Mouse (Mus musculus): ENCODE results near the gene 1600014C23Rik. TPM values are rescaled to one million over a fixed set of nuclear protein-coding genes. Genes with fewer than 3 reads are reported as not detected.
A peak's percentile ranks its signal among the peaks of the same experiment; 100 is the strongest.

The 1600014C23Rik gene
- total RNA-seq, 2 experiments from 2014 or later: not detected

DNA sequence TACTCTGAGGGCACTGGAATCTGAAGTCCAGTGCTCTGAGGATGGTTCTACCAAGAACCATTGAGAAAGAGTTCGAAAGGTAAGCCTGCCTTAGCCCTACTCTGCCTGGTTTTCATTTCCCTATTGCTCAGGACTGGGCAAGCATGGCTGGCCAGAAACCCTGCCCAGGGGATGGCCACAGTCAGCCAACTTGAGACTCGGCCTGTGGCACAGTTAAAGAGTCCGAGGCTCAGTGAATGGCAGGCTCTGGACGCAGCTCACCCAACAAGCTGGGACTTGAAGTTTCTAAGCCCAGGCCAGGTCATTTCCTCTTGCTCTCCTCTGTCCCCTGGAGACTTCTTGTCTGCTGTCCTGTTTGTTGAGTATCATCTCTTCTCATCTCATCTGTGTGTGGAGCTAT is 2.9 kb downstream of the 1600014C23Rik start:
- DNase-seq (ENCODE audit: low spot score in 2 of 2): no peak

DNA sequence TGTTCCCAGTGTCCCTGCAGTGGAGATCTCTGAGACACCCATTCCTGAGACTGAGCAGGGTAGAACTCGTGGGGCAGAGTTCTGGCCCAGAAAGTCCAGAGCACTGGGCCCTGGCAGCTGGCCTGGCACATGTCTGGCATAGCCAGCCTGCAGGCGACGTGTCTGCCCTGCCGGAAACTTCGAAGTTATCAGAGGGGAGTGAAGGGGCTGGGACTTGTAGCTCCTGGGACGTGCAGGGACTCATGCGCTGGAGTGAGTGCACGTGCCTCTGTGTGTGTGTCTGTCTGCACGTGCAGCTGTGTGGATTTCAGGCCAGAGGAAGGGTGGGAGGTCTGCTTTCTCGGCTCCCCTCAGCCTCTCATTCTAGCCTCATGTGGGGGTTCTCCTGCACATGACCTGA is 4.3 kb downstream of the 1600014C23Rik start:
- no peak for TF ChIP-seq CTCF (conservative IDR thresholded peaks at IDR 0.05)
- H3K27ac ChIP-seq: no peak overlapping the region
- no peak for DNase-seq (ENCODE audit: low spot score in 2 of 2)
- no peak overlapping the region for H3K4me3 ChIP-seq

More for the DNA sequence above, 2.9 kb downstream of the 1600014C23Rik start:
- TF ChIP-seq CTCF (conservative IDR thresholded peaks at IDR 0.05): no peak
- H3K27ac ChIP-seq: peak overlapping the region; percentile 46; the same call in 1 of the 2 replicates
- no peak overlapping the region for H3K4me3 ChIP-seq

DNA sequence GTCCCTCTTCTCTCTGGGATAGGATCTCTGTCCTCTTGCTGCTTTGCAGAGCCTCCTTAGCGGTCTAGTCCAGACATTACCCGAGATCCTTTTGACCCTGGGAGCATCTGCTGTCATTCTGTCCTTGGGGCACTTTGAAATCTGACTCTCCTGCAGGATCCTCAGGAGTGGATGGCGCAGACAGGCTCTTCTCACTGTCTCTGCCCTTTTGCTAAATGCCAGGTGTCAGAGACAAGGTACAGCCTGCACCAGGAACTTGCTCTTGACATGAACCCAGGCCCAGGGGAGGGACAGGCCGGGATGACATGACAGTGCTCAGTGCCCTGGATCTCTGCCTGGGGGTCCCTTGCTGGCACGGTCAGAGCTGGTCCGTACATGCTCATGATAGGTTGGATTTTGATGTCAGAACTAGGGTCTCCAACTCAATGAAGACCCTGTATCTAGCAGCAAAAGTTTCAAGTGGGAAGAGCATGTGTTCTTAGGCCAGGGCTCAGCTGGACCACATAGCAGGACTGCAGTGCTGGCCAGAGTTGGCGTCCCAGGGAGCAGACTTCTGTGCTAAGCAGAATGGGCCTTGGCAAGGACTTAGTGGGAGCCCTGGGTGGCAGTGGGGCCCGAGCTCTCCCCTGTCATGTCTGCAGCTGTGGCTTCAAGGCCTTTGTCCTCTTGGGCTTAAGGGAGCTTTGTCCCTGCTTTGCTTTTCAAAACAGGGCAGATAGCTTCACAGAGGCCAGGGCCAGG is 5.5 kb downstream of the 1600014C23Rik start:
- no peak for TF ChIP-seq CTCF (conservative IDR thresholded peaks at IDR 0.05)
- no peak overlapping the region for H3K4me3 ChIP-seq
- no peak overlapping the region for H3K27ac ChIP-seq
- DNase-seq (ENCODE audit: low spot score in 2 of 2): no peak

DNA sequence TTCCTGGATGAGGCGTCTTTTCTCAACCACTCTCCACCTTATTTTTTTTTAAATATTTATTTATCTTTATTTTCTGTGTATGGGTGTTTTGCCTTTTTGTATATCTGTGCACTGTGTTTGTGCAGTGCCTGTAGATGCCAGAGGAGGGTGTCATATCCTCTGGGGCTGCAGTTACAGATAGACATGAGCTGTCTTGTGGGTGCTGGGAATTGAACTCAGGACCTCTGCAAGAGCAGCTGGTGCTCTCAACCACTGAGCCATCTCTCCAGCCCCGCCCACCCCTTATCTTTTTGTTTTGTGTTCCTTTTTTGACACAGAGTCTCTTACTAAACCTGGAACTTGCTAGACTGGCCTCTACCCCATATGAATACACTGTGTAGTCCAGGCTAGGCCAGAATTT is 6.2 kb downstream of the 1600014C23Rik start:
- no peak overlapping the region for H3K27ac ChIP-seq
- DNase-seq (ENCODE audit: low spot score in 2 of 2): no peak
- TF ChIP-seq CTCF (conservative IDR thresholded peaks at IDR 0.05): no peak

DNA sequence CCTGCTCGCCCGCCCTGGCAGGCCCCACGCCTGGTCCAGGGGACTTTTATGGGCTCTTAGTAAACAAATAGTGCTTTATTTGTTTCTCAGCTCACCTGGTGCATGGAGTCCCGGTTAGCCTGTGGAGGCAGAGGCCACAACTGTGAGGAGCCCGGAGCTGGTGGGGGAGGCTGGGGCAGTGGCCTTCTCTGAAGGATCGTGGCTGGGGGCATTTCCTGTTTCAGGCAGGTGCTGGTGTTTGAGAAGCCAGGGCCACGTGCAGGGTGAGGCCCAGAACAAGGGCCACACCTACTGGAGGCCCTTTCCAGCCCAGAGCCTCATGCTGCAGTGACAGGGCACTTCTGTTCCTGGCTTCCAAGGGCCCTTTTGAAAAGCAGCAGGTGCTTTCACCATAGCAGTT is 7.4 kb downstream of the 1600014C23Rik start:
- Histone ChIP-seq H3K27ac (no peak overlapping the region), H3K4me3 (no peak overlapping the region)
- no peak for TF ChIP-seq CTCF (conservative IDR thresholded peaks at IDR 0.05)
- DNase-seq (ENCODE audit: low spot score in 2 of 2): no peak

More for the DNA sequence above, 6.2 kb downstream of the 1600014C23Rik start:
- H3K4me3 ChIP-seq: no peak overlapping the region

DNA sequence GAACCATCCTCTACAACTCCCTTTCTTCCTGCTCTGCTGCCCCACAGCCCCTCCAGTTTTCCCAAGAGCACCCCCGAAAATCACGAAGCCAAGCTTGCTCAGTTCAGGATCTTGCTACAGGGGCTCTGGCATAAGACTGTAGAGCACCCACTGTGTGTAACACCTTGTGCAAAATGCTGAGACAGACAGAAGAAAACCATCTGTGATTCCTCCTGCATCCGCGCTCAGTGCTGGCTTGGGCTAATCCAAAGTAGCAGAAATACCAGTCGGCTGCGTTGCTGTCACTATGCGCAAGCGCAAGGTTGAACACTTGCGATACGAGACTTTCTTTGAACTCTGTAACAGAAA is 9.1 kb downstream of the 1600014C23Rik start:
- no peak; the same call in 1 of the 2 replicates for TF ChIP-seq CTCF (conservative IDR thresholded peaks at IDR 0.05)
- DNase-seq (ENCODE audit: low spot score in 2 of 2): no peak
- Histone ChIP-seq H3K4me3 (no peak overlapping the region), H3K27ac (no peak overlapping the region)

DNA sequence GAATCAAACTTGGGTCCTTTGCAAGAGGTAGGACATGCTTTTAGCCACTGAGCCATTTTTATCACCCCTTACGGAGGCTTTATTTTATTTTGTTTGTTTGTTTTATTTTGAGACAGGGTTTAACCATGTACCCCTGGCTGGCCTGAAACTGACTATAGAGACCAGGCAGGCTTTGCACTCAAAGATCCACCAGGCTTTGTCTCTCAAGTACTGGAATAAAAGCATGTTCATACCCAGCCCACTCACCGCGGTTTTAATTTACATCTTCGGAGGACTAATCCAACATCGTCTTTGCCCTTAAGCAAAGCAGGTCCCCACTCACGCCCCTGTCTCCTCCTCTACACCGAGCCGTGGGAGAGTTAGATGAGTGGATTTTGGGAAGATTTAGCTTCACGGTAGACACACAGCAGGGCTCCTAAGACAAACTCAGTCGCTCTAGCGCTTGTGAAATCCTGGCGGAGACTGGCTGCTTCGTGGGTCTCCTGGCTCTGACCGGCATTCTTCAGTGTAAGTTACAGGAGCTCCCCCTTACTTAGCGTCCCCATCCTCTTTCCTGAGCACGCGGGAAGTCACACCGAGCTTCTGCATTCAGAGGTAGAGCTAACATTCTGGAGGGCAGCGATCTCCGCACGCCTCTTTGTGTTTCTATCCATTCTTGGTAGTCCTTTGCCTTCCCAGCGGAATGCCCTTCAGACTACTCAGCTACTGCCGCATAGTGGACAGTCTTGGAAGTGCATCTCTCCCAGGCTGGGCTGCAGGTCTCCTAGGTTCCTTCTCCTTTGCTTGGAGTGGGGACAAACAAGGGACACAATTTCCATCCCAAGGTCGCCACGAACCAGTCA is 9.7 kb downstream of the 1600014C23Rik start:
- TF ChIP-seq CTCF (conservative IDR thresholded peaks at IDR 0.05): peak; percentile 97
- peak overlapping the region; percentile 77 for H3K27ac ChIP-seq
- peak; percentile 75 to 85 for DNase-seq (ENCODE audit: low spot score in 2 of 2)

DNA sequence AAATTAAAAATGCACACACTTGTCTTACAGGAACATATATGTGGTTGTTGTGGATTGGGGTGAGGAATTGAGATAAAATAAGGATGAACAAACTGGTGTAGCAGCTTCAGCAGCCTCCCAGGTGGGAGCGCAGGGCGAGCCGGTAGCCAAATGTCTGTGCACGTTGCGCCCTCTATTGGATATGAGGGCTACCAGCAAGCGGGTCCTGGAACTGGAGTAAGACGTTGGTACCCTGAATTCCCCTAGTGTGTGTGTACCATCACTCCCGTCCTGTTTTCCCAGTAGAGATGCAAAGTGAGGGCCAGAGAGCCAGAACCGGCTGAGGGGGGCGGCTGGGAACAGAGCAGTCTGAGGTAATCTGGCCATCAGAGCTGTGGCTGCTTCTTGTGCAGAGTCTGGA is 15.3 kb downstream of the 1600014C23Rik start:
- TF ChIP-seq CTCF (conservative IDR thresholded peaks at IDR 0.05): peak; percentile 96
- H3K27ac ChIP-seq: no peak overlapping the region
- DNase-seq (ENCODE audit: low spot score in 2 of 2): peak; percentile 77 to 84
- H3K4me3 ChIP-seq: no peak overlapping the region

More for the DNA sequence above, 9.7 kb downstream of the 1600014C23Rik start:
- H3K4me3 ChIP-seq: peak overlapping the region; percentile 57

DNA sequence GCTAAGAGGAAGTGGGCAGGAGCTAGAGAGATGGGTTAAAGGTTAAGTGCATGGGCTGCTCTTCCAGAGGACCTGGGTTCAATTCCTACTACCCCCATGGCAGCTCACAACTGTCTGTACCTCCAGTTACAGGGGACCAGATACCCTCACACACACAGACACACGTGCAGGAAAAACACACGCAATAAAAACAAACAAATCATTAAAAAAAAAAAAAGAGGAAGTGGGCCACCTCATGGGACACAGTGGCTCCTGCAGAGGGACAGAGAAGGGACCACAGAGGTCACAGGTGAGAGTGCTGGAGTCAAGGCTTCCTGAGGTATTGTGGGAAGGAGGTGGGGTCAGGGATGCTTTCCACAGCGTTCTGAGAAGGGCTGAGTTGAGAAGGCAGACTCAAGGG is 22.1 kb downstream of the 1600014C23Rik start:
- Histone ChIP-seq H3K4me3 (no peak overlapping the region), H3K27ac (no peak overlapping the region)
- DNase-seq (ENCODE audit: low spot score in 2 of 2): no peak
- no peak for TF ChIP-seq CTCF (conservative IDR thresholded peaks at IDR 0.05)

DNA sequence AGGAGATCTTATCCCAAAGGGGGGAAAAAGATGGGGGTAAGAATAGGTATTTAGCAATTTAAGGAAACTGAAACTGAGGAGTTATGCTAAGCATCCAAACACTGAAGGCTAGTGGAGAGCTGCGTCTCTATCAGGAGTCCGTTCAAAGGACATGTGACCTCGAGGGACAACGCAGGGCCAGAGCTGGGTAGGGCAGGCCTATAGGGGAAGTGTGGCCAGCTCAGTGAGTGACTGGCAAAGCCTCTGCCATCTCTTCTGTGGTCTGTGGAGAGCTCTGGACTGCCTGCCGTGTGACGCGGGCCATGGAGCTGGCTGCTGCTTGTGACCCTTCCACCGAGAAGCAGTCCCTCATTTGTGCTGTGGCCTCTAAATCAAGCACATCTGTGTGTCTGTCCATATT is 23.2 kb downstream of the 1600014C23Rik start:
- H3K27ac ChIP-seq: no peak overlapping the region
- no peak for DNase-seq (ENCODE audit: low spot score in 2 of 2)
- H3K4me3 ChIP-seq: no peak overlapping the region
- TF ChIP-seq CTCF (conservative IDR thresholded peaks at IDR 0.05): no peak

DNA sequence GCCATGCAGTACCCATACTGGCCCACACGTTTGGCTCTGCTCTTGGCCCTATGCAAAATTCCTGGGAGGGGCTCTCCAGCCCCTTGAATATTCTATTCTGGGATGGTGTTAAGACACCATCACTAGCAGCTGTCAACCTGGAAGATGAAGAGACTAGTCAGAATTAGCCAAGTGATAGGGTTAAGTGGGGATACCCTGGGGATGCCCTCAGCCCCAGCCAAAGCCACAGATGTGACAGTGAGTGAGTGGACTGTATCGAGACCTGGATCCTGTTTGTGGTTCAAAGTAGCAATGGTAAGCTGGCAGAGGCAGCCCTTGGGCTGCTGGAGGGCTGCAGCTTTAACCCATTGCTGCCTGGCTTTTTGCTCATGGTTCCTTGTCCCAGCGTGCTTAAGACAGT is 23.8 kb downstream of the 1600014C23Rik start:
- Histone ChIP-seq H3K27ac (no peak overlapping the region), H3K4me3 (no peak overlapping the region)
- TF ChIP-seq CTCF (conservative IDR thresholded peaks at IDR 0.05): no peak
- DNase-seq (ENCODE audit: low spot score in 2 of 2): no peak

DNA sequence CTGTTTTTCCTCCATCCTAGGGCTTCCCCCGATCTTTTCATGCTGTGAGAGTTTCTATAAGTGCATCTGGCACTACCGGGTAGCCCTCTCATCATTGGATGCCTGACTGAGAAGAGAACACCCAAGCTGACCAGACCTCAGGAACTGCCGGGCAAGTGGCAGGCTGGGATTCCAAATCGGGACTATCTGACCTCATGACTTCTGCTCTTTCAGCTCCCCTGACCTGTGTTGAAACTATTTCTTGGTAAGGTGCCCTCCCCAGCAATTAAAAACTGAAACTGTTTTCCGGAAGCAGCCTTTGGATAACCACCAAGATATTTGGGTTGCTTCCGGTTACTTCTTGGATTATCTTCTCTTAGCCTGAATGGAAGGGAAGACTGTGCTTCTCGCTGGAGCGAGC is 25.5 kb downstream of the 1600014C23Rik start:
- Histone ChIP-seq H3K4me3 (no peak overlapping the region), H3K27ac (no peak overlapping the region)
- no peak for DNase-seq (ENCODE audit: low spot score in 2 of 2)
- TF ChIP-seq CTCF (conservative IDR thresholded peaks at IDR 0.05): no peak

DNA sequence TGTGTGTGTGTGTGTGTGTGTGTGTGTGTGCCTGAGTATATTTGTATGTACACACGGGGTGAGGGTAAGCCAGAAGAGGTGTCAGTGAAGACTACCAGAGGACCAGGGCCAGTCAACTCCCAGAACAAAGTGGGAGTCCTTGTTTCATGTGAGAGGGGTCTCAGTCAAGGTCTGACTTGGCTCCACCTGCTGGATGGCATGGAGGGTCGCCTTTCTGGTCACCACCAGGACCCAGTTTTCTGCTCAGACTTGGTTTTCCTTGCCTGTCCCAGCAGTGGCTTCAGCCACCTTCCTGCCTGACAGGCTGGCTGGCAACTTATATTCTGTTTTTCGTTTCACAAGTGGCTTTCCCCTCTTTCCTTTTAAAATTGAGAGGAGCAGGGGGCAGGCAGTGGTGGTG is 26.3 kb downstream of the 1600014C23Rik start:
- Histone ChIP-seq H3K4me3 (no peak overlapping the region), H3K27ac (no peak overlapping the region)
- DNase-seq (ENCODE audit: low spot score in 2 of 2): no peak
- TF ChIP-seq CTCF (conservative IDR thresholded peaks at IDR 0.05): no peak
